Mouse (Mus musculus): ENCODE measurements at regions not wholly inside any gene's neighbourhood (a gene's known extent, or its start where the extent isn't known, plus 50 kb on each side); places are given as distances from the start of the nearest gene placed in this dataset.

- Histone ChIP-seq H3K27ac (replicated peaks) (no peak overlapping the region), H3K4me1 (peaks cover 20% of the 10 kb centered on the region; the same call in 1 of the 2 replicates), H3K4me3 (no peak overlapping the region), H3K9me3 (no peaks in the 10 kb centered on the region), H3K27me3 (replicated peaks; ENCODE audit: low read depth, poor library complexity, severe bottlenecking) (peaks cover 7% of the 10 kb centered on the region; the same call in 1 of the 2 replicates), H3K36me3 (replicated peaks) (no peaks in the 10 kb centered on the region)
- 56% methylated on average over 7 of the region's 7 CpGs for WGBS
- DNase-seq (ENCODE audit: low spot score), result no peak
Measured at GRCm38 (mm10) chr17:62546286-62546685, 334.8 kb downstream of the Efna5 start.

DNA sequence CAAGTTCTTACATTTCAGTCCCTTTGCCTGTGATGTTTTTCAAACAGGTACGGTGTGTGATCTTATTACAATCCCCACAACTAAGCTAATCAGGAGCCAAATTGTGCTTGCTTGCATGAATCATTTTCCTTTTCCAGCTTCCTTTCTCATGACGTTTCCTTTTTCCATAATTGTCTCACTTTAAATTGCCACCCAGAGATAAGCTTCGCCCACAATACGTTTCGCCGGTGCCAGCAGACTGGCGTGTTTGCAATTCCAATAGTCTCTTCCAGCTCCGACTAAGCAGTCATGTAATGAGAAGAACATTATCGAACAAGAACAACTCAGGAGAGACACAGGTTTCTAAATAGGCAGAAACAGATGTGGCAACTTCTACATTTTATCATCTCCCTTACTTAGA, 335.8 kb downstream of the Efna5 start:
- Histone ChIP-seq H3K9me3 (no peaks in the 10 kb centered on the region), H3K36me3 (replicated peaks) (no peaks in the 10 kb centered on the region), H3K4me1 (peaks cover 20% of the 10 kb centered on the region; the same call in 1 of the 2 replicates), H3K4me3 (no peak overlapping the region), H3K27me3 (replicated peaks; ENCODE audit: low read depth, poor library complexity, severe bottlenecking) (peaks cover 7% of the 10 kb centered on the region; the same call in 1 of the 2 replicates), H3K27ac (replicated peaks) (no peak overlapping the region)
- DNase-seq (ENCODE audit: low spot score), result no peak
- WGBS, result 69% methylated on average over 9 of the region's 9 CpGs

DNA sequence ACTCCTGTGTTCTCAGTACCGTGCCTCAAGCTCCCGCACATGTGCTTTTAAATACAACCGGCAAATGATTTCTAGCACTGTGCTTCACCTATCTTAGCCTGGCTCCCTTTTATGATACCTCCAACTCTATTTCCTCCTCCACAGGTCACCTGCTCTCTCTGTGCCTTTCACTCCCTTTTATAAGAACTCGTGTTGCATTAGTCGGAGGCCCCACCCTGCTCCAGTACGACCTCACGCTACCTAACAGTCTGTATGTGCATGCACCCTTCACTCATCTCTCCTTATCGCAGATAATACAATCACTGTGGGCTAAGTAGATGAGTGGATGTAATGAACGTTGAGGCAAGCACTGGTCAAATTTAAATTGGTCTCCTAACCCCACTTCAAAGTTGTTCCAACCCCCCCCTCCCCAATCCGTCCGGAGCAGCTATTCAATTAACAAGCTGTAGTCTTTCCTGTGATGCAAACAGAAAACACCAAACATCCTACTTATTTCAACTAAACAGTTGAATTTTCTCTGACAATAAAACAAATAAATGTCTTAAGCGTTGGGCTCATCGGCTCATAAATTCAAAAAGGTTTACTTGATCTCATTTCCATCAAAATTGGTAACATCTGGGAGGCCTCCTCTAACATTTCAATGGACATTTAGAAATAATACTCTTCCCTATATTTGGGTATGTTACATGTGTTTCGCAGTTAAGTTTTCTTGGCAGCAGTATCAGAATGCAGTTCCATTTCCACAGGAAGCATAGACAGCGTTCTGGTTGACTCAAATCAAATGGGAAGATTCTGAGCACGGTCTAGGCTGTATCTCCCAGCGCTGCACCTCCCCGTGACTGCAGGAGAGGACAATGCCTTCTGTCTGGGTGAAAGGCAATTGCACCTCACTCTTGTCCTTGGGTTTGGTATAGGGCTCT, 337.8 kb downstream of the Efna5 start:
- H3K36me3 ChIP-seq (replicated peaks), result no peaks in the 10 kb centered on the region
- H3K27ac ChIP-seq (replicated peaks), result no peak overlapping the region
- no peaks in the 10 kb centered on the region for H3K9me3 ChIP-seq
- no peak overlapping the region for H3K4me3 ChIP-seq
- no peak for DNase-seq (ENCODE audit: low spot score)
- H3K27me3 ChIP-seq (replicated peaks; ENCODE audit: low read depth, poor library complexity, severe bottlenecking), result peaks cover 7% of the 10 kb centered on the region; the same call in 1 of the 2 replicates
- peaks cover 20% of the 10 kb centered on the region; the same call in 1 of the 2 replicates for H3K4me1 ChIP-seq
- WGBS, result 84% methylated on average over 18 of the region's 18 CpGs

DNA sequence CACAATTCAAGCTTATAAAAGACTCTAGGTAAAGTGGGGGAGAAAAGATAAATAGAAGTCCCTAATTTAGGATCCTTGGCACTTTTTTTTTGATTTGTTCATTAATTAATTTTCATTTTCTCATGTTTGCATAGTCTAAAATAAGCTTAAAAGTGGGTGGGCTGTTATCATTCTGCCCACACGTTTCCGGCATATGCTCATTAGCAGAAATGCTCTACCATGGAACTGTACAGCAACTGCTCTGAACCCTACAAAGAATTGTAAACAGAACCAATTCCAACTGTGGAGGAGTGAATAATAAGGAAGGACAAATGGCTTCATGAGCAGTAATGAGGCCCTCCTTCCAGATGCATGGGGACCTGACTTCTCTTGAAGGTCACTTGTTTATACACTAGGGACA, 351.2 kb downstream of the Efna5 start:
- 95% methylated on average over 2 of the region's 2 CpGs for WGBS
- H3K9me3 ChIP-seq, result no peaks in the 10 kb centered on the region

GRCm38 (mm10) chr17:62527556-62527955, 353.6 kb downstream of the Efna5 start:
- WGBS, result 88% methylated on average over 2 of the region's 2 CpGs
- no peak overlapping the region for H3K4me3 ChIP-seq
- H3K27me3 ChIP-seq (replicated peaks; ENCODE audit: low read depth, poor library complexity, severe bottlenecking), result no peaks in the 10 kb centered on the region
- no peaks in the 10 kb centered on the region for H3K4me1 ChIP-seq
- no peak for DNase-seq (ENCODE audit: low spot score)
- H3K27ac ChIP-seq (replicated peaks), result no peak overlapping the region
- no peaks in the 10 kb centered on the region for H3K9me3 ChIP-seq
- no peaks in the 10 kb centered on the region for H3K36me3 ChIP-seq (replicated peaks)

More for the DNA sequence above, 351.2 kb downstream of the Efna5 start:
- Histone ChIP-seq H3K4me1 (no peaks in the 10 kb centered on the region), H3K36me3 (replicated peaks) (no peaks in the 10 kb centered on the region), H3K27ac (replicated peaks) (no peak overlapping the region), H3K27me3 (replicated peaks; ENCODE audit: low read depth, poor library complexity, severe bottlenecking) (no peaks in the 10 kb centered on the region), H3K4me3 (no peak overlapping the region)
- DNase-seq (ENCODE audit: low spot score), result no peak

DNA sequence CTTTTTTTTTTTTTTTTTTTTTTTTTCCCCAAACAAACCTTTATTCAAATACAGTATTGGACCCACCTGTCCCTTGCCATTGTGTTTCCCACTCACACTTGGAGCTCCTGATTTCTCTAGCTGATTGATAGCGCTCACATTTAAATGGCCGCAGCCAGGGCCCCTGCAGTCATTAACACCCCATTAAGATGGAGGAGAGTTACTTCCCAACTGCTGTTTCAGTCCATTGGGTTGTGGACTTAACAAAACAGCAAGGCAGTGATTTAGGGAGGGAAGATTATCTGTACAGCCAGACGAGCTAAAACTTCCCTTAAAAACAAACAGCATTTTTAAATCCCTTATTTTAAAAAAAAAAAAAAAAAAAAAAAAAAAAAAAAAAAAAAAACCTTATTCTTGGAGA, 367.5 kb downstream of the Efna5 start:
- DNase-seq (ENCODE audit: low spot score), result no peak
- Histone ChIP-seq H3K36me3 (replicated peaks) (no peaks in the 10 kb centered on the region), H3K9me3 (no peaks in the 10 kb centered on the region), H3K4me3 (no peak overlapping the region), H3K27ac (replicated peaks) (no peak overlapping the region), H3K27me3 (replicated peaks; ENCODE audit: low read depth, poor library complexity, severe bottlenecking) (no peaks in the 10 kb centered on the region), H3K4me1 (peaks cover 12% of the 10 kb centered on the region; the same call in 1 of the 2 replicates)
- WGBS, result 71% methylated on average over 3 of the region's 3 CpGs

DNA sequence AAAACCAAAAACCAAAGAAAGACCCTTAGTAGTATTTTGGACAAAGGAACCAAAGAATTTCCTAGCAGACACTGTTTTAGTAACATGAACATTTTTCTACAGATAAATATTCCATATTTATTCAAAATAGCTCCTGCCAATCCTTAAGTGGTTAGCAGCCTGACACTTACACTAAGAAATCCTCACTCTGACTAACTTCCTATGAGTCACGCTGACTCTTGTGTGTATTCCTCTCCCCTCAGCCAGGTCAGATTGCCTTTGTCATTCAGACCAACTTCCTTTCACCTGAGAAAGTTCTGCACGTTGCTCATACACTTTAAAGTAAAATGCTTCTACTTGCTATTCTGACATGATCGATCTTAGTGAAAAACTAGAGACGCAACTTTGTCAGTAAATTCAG, 370.9 kb downstream of the Efna5 start:
- 90% methylated on average over 4 of the region's 4 CpGs for WGBS
- no peaks in the 10 kb centered on the region for H3K36me3 ChIP-seq (replicated peaks)
- no peak overlapping the region for H3K27ac ChIP-seq (replicated peaks)
- no peaks in the 10 kb centered on the region for H3K9me3 ChIP-seq
- no peak for DNase-seq (ENCODE audit: low spot score)
- peaks cover 12% of the 10 kb centered on the region; the same call in 1 of the 2 replicates for H3K4me1 ChIP-seq
- H3K4me3 ChIP-seq, result no peak overlapping the region
- no peaks in the 10 kb centered on the region for H3K27me3 ChIP-seq (replicated peaks; ENCODE audit: low read depth, poor library complexity, severe bottlenecking)

- WGBS, result 82% methylated on average over 13 of the region's 13 CpGs
- H3K36me3 ChIP-seq (replicated peaks), result no peaks in the 10 kb centered on the region
- peaks cover 12% of the 10 kb centered on the region; the same call in 1 of the 2 replicates for H3K4me1 ChIP-seq
- no peak for DNase-seq (ENCODE audit: low spot score)
- H3K27ac ChIP-seq (replicated peaks), result no peak overlapping the region
- no peak overlapping the region for H3K4me3 ChIP-seq
- H3K9me3 ChIP-seq, result no peaks in the 10 kb centered on the region
- H3K27me3 ChIP-seq (replicated peaks; ENCODE audit: low read depth, poor library complexity, severe bottlenecking), result no peaks in the 10 kb centered on the region
Measured at GRCm38 (mm10) chr17:62507766-62508485, 373.2 kb downstream of the Efna5 start.

DNA sequence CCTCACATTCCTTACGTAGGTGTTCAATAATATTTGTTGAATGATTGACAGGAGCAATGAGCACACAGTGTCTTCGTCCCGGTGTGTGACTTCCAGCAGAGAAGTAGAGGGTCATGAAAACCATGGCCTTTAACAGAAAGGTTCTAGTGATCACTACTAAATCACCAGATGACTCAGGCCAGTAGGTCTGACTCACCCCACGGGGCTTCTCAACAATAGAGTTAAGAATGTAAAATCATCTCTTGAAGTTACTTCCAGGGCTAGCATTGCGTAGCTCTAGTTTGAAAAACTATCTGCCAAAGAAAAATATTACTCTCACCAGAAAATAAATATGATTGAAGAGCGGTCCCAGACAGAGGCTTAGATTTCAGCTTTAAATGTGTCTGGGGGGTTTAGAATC, 376.4 kb downstream of the Efna5 start:
- 81% methylated on average over 6 of the region's 6 CpGs for WGBS
- no peaks in the 10 kb centered on the region for H3K36me3 ChIP-seq (replicated peaks)
- H3K4me1 ChIP-seq, result no peaks in the 10 kb centered on the region
- no peak overlapping the region for H3K27ac ChIP-seq (replicated peaks)
- H3K27me3 ChIP-seq (replicated peaks; ENCODE audit: low read depth, poor library complexity, severe bottlenecking), result no peaks in the 10 kb centered on the region
- no peaks in the 10 kb centered on the region for H3K9me3 ChIP-seq
- H3K4me3 ChIP-seq, result no peak overlapping the region
- DNase-seq (ENCODE audit: low spot score), result no peak

DNA sequence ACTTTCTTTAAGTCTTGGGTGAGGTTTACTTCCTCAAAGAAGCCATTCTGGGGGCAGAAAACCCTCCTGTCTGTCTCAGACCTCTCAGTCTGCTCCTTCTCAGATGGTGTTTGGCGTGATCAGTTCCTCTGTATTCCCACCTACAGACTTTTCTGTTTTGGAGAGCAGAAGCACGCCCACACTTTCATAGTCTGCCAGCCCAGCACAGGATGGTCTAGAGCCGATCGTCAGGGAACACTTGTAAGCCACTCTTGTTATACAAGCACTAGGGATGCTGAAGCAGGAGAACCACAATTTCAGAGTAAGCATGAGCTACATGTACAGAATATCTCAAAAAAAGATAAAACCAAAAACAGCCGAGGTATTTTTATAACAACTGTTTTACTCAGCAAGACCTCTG, 410.4 kb downstream of the Efna5 start:
- no peak overlapping the region for H3K27ac ChIP-seq (replicated peaks)
- H3K27me3 ChIP-seq (replicated peaks; ENCODE audit: low read depth, poor library complexity, severe bottlenecking), result no peaks in the 10 kb centered on the region
- H3K36me3 ChIP-seq (replicated peaks), result no peaks in the 10 kb centered on the region
- no peak overlapping the region for H3K4me3 ChIP-seq
- WGBS, result 91% methylated on average over 5 of the region's 5 CpGs
- no peak for DNase-seq (ENCODE audit: low spot score)
- peaks cover 5% of the 10 kb centered on the region; the same call in 1 of the 2 replicates for H3K4me1 ChIP-seq
- H3K9me3 ChIP-seq, result no peaks in the 10 kb centered on the region

- Histone ChIP-seq H3K9me3 (no peaks in the 10 kb centered on the region), H3K4me3 (no peak overlapping the region), H3K27me3 (replicated peaks; ENCODE audit: low read depth, poor library complexity, severe bottlenecking) (no peaks in the 10 kb centered on the region), H3K27ac (replicated peaks) (no peak overlapping the region), H3K4me1 (peaks cover 8% of the 10 kb centered on the region; the same call in 1 of the 2 replicates), H3K36me3 (replicated peaks) (no peaks in the 10 kb centered on the region)
- WGBS, result 89% methylated on average over 1 of the region's 1 CpGs
- no peak for DNase-seq (ENCODE audit: low spot score)
Measured at GRCm38 (mm10) chr17:62469367-62469766, 411.8 kb downstream of the Efna5 start.

GRCm38 (mm10) chr17:62468859-62469258, 412.3 kb downstream of the Efna5 start:
- Histone ChIP-seq H3K27ac (replicated peaks) (no peak overlapping the region), H3K27me3 (replicated peaks; ENCODE audit: low read depth, poor library complexity, severe bottlenecking) (no peaks in the 10 kb centered on the region), H3K36me3 (replicated peaks) (no peaks in the 10 kb centered on the region), H3K4me3 (no peak overlapping the region), H3K9me3 (no peaks in the 10 kb centered on the region), H3K4me1 (peaks cover 8% of the 10 kb centered on the region; the same call in 1 of the 2 replicates)
- DNase-seq (ENCODE audit: low spot score), result no peak
- WGBS, result 74% methylated on average over 7 of the region's 7 CpGs
